Mouse (Mus musculus) splenic B cell, adult 2 months (primary cell): ENCODE measurements around the gene Dhx8.

Experiments
- DNase-seq: peaks from one replicate; pipeline ENCODE4 v3.0.0-alpha.2; 2011; ENCODE audit warnings: low read depth, low spot score
- H3K27me3 ChIP-seq: 2 replicates; pipeline ENCODE4 v1.6.1; 2012; ENCODE audit warnings: mild to moderate bottlenecking, low read length, moderate library complexity, mixed read lengths; ENCODE audit not compliant: control insufficient read depth, poor library complexity, insufficient read depth, severe bottlenecking
- H3K36me3 ChIP-seq: 2 replicates; pipeline ENCODE4 v1.6.1; 2012; ENCODE audit warnings: mild to moderate bottlenecking, low read length, moderate library complexity, mixed read lengths; ENCODE audit not compliant: control insufficient read depth, poor library complexity, insufficient read depth, severe bottlenecking

The Dhx8 gene

GRCm38 (mm10) chr11:101732518-101733440, at the start of gene Dhx8:
Dhx8 (plus strand) TSS chr11:101732919.
- peaks cover 5% of the 10 kb centered on the region for H3K36me3 ChIP-seq
- DNase-seq: peak; percentile 98
- no peaks in the 10 kb centered on the region for H3K27me3 ChIP-seq

- Histone ChIP-seq H3K27me3 (no peaks in the 10 kb centered on the region), H3K36me3 (no peaks in the 10 kb centered on the region)
- no peak for DNase-seq
Observed at GRCm38 (mm10) chr11:101687351-101688301, 45.1 kb upstream of the Dhx8 start.

- DNase-seq: no peak
- H3K36me3 ChIP-seq: no peaks in the 10 kb centered on the region
- H3K27me3 ChIP-seq: no peaks in the 10 kb centered on the region
Observed at GRCm38 (mm10) chr11:101689701-101690113, 43.0 kb upstream of the Dhx8 start.

DNA sequence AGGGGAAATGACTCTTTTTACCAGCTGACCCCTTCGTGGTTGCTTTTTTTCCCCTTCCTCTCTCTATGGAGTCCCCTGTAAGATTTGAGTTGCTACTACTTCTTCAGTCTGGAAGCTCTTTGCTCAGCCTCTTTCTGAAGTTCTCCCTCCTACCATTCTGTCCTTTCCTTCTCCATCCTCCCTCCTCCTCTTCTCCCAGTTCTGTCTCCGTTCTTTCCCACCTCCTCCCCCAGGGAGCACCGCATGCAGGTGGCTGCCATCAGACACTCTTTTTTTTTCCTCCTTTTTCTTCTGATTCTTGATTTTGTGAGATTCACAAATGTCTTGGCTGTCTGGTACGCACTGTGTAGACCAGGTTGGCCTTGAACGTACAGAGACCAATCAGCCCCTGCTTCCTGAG, 42.4 kb upstream of the Dhx8 start:
- DNase-seq: no peak
- H3K27me3 ChIP-seq: no peaks in the 10 kb centered on the region
- H3K36me3 ChIP-seq: no peaks in the 10 kb centered on the region

- Histone ChIP-seq H3K36me3 (no peaks in the 10 kb centered on the region), H3K27me3 (no peaks in the 10 kb centered on the region)
- no peak for DNase-seq
Observed at GRCm38 (mm10) chr11:101695906-101696661, 36.6 kb upstream of the Dhx8 start.

GRCm38 (mm10) chr11:101697156-101697861, 35.4 kb upstream of the Dhx8 start:
- H3K36me3 ChIP-seq: no peaks in the 10 kb centered on the region
- H3K27me3 ChIP-seq: no peaks in the 10 kb centered on the region
- DNase-seq: no peak

DNA sequence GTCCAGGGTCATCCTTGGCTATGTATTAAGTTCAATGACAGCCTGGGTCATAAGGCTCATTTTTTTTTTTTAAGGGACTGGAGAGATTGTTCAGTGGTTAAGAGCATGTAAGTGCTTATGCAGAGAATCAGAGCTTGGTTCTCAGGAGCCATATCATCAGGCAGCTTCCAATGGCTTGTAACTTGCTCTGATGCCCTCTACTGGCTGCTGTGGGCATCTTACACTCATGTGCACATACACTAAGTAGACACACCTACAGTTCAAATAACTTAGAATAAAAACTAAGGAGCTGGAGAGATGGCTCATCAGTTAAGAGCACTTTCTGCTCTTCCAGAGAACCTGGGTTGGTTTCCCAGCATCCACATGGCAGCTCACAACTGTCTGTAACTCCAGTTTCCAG, 34.6 kb upstream of the Dhx8 start:
- no peak for DNase-seq
- H3K36me3 ChIP-seq: no peaks in the 10 kb centered on the region
- H3K27me3 ChIP-seq: no peaks in the 10 kb centered on the region

DNA sequence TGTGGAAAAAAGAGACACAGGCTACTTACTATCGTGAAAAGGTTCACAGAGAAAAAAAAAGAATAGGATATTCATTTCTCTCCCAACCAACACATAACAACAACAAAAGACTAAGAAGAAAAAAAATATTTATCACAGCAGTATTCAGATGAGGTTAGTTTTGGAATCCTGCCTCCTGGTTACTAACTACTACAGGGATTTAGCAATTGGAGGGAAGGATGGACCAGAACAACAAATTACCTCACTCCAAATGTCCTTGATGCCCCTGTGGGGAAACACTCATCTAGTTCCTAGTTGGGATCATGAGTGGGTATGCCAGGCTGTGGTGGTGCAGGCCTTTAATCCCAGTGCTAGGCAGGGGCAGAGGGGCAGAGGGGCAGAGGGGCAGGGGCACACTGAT, 33.2 kb upstream of the Dhx8 start:
- no peaks in the 10 kb centered on the region for H3K27me3 ChIP-seq
- no peaks in the 10 kb centered on the region for H3K36me3 ChIP-seq
- DNase-seq: no peak

DNA sequence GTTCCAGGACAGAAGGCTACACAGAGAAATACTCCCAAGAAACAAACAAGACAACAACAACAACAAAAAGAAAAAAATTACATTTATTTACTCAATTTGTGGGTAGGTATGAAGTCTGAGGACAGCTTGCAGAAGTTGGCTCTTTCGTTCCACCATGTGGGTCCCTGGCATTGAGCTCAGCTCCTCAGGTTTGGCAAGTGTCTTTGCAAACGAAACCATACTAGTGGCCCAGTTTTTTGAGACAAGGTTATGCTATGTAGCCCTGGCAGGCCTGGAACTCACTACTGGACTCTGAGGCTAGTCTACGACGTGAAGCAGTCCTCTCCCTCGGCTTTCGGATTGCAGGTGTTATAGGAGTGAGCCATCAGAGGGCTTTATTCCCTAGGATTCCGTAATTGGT, 32.7 kb upstream of the Dhx8 start:
- no peaks in the 10 kb centered on the region for H3K36me3 ChIP-seq
- no peak for DNase-seq

GRCm38 (mm10) chr11:101700446-101700845, 32.3 kb upstream of the Dhx8 start:
- no peaks in the 10 kb centered on the region for H3K36me3 ChIP-seq
- no peak for DNase-seq
- H3K27me3 ChIP-seq: no peaks in the 10 kb centered on the region

More for the DNA sequence above, 32.7 kb upstream of the Dhx8 start:
- H3K27me3 ChIP-seq: no peaks in the 10 kb centered on the region

DNA sequence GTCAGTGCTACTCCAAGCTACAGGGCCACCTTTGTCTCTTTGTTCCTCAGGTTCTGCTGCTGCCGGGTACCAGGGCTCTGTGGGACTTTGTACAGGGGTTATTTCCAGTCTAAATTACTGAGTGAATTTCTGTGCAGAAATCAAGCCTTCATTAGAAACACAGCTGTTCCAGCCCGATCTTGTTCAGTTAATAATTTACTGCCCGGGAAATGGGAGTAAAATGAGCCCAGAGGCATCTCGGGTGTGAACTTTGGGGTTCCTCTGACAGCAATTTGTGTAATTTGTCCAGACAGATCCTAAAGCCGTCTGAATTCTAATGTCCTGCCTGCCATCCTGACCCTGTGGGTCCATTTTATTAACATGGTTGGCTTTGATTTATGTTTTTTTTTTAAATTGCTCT, 28.6 kb upstream of the Dhx8 start:
- Histone ChIP-seq H3K36me3 (no peaks in the 10 kb centered on the region), H3K27me3 (no peaks in the 10 kb centered on the region)
- DNase-seq: no peak

DNA sequence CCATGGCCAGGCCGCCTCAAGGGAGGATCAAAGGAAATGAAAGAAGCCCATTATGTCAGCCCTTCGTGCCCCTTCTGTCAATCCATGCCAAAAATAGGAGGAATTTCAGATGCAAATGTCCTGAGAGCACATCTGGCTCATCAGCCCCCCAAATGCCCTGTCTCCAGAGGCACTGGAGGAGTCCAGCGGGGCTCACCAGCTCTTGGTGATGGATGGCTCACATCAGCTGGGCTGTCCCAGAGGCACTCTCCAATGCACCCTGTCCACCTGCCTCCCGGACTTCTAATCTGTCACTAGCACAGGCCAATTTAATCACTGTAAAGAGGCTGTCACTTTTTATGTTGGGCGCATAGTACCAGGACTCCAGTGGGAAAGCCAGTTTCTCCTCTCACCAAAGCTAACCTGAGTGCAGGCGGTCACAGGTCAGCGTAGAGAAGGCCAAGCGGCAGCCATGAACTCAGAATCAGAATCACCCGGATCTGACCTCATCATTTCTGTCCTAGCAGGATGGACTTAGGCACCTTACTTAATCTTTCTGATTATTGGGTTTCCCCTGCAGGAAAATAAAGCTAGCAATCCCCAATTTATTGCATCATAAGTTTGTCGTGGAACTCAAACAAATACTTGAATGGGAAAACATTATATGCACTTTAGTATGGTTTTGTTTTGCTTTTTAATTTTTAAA, 25.8 kb upstream of the Dhx8 start:
- no peak for DNase-seq
- Histone ChIP-seq H3K36me3 (no peaks in the 10 kb centered on the region), H3K27me3 (no peaks in the 10 kb centered on the region)

DNA sequence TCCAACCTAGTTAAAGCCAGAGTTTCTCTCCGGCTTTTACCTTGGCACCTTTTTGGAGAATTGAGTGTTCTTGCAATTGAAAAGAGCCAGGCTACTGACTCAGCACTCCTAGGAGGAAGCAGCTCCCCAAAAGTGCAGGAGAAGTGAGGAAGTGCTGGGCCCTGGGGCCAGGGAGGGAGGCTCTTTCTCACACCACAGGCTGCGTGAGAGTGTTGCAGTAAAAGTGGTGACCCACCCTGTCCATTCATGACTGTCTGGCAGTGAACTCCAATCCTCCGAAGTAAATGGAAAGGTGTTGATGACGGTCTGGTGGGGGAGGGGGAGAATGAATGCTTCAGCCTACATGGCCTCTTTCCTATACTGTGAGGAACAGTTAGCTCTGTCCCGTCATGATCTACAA, 24.2 kb upstream of the Dhx8 start:
- no peak for DNase-seq
- Histone ChIP-seq H3K27me3 (no peaks in the 10 kb centered on the region), H3K36me3 (no peaks in the 10 kb centered on the region)
